In genomic region chr10:71285126-71285580, GRCm38 (mm10) we compare ENCODE assay signal across 8 mouse cellular contexts. TPM values are rescaled to one million over a fixed set of nuclear protein-coding genes. Genes with fewer than 3 reads are reported as not detected.
DNase-seq lines count a peak whose midpoint lies in the region; ATAC-seq lines count a peak whose summit lies in the region.

TSS of gene Ube2d1 (minus strand) at chr10:71285262.

- H3K4me2 ChIP-seq in embryonic facial prominence, embryonic 13.5 days, result peak within 1 kb of the TSS; percentile 74
- H3K4me2 ChIP-seq in kidney, embryonic 14.5 days (replicated peaks; ENCODE audit: low read depth, low read length), result peak within 1 kb of the TSS; percentile 59

- H3K9ac ChIP-seq in embryonic facial prominence, embryonic 13.5 days, result peak within 1 kb of the TSS; percentile 94
- H3K9ac ChIP-seq in kidney, embryonic 14.5 days (ENCODE audit: low read depth, low read length), result peak within 1 kb of the TSS; percentile 76

- H3K27me3 ChIP-seq in embryonic facial prominence, embryonic 13.5 days, result 0 out of 2 replicates have a peak, but pooled peaks cover 5% of the 10 kb centered on the region
- H3K27me3 ChIP-seq in kidney, embryonic 14.5 days (ENCODE audit: control insufficient read depth, insufficient read depth, low read length), result peaks cover 3% of the 10 kb centered on the region; the same call in 1 of the 2 replicates

- peak; percentile 91 for ATAC-seq in embryonic facial prominence, embryonic 13.5 days (ENCODE audit: insufficient number of reproducible peaks, insufficient read depth, low FRiP score, low TSS enrichment, low read depth)
- ATAC-seq in kidney, embryonic 14.5 days (ENCODE audit: low FRiP score, low TSS enrichment), result peak; percentile 95

- H3K4me3 ChIP-seq in embryonic facial prominence, embryonic 13.5 days, result peak within 1 kb of the TSS; percentile 90
- peak within 1 kb of the TSS; percentile 66 for H3K4me3 ChIP-seq in kidney, embryonic 14.5 days (ENCODE audit: low read length)

- peaks cover 22% of the 10 kb centered on the region for H3K4me1 ChIP-seq in embryonic facial prominence, embryonic 13.5 days
- peaks cover 8% of the 10 kb centered on the region; the same call in 1 of the 2 replicates for H3K4me1 ChIP-seq in kidney, embryonic 14.5 days (ENCODE audit: control insufficient read depth, insufficient read depth, low read length)

- H3K9me3 ChIP-seq in embryonic facial prominence, embryonic 13.5 days, result no peaks in the 10 kb centered on the region
- no peaks in the 10 kb centered on the region for H3K9me3 ChIP-seq in kidney, embryonic 14.5 days (ENCODE audit: control insufficient read depth, low read length)

- under 1% methylated on average over 50 of the region's 50 CpGs for WGBS in embryonic facial prominence, embryonic 13.5 days
- WGBS in kidney, embryonic 14.5 days, result under 1% methylated on average over 50 of the region's 50 CpGs

- peak within 1 kb of the TSS; percentile 51; the same call in 1 of the 2 replicates for H3K27ac ChIP-seq in embryonic facial prominence, embryonic 13.5 days
- H3K27ac ChIP-seq in kidney, embryonic 14.5 days (ENCODE audit: low read depth, low read length), result no peak within 1 kb of the TSS

- DNase-seq in 3134 (ENCODE audit: extremely low read depth, insufficient read length, low spot score) (peak; percentile 84), liver (peak; percentile 77)
- DNase-seq in adrenal gland, postnatal 25 days, result peak; percentile 92
- DNase-seq in heart, adult 9 months (ENCODE audit: low spot score in 2 of 2), result peak; percentile 83 to 87
- peak; percentile 44 to 54 for DNase-seq in monocyte, adult 2 months (ENCODE audit: low read depth in 1 of 2, low spot score in 2 of 2)
- peak; percentile 62 to 69 for DNase-seq in spleen, postnatal 14 days (ENCODE audit: low spot score in 2 of 2)

- no peaks in the 10 kb centered on the region for H3K36me3 ChIP-seq in embryonic facial prominence, embryonic 13.5 days
- H3K36me3 ChIP-seq in kidney, embryonic 14.5 days (ENCODE audit: control insufficient read depth, insufficient read depth, low read length), result no peaks in the 10 kb centered on the region

RNA-seq across cellular contexts. Expression of gene Ube2d1, which starts in this region (rescaled TPM):
- total RNA-seq in adrenal gland, postnatal 25 days (2021), result 24.2 and 26.2 TPM in 2 replicates
- 73.6 and 80.4 TPM in 2 replicates for polyA plus RNA-seq in embryonic facial prominence, embryonic 13.5 days (2015; fragmentation: Nextera tagmentation; extraction: Ambion mirVana)
- polyA plus RNA-seq in kidney, embryonic 14.5 days (2014; fragmentation: Nextera tagmentation; extraction: Ambion mirVana), result 81.7 and 83.1 TPM in 2 replicates
